Mouse (Mus musculus) heart, postnatal 0 days (tissue): ENCODE results near the gene 4930523C07Rik.

Experiments used
- CTCF ChIP-seq: IDR thresholded peaks from 2 replicates; pipeline ENCODE4 v1.5.1; 2016; ENCODE audit warnings: antibody characterized with exemption, control low read depth, low read depth
- EP300 ChIP-seq: IDR thresholded peaks from 2 replicates; pipeline ENCODE4 v1.6.1; 2016; ENCODE audit warnings: antibody characterized with exemption, low read depth

GRCm38 (mm10) chr1:160054366-160055078 lies 10.3 kb downstream of the 4930523C07Rik start:
- TF ChIP-seq CTCF: no peak
- no peak for TF ChIP-seq EP300
